ENCODE assay signal across 8 mouse cellular contexts in genomic region chr8:70804481-70805206, GRCm38 (mm10). TPM values are rescaled to one million over a fixed set of nuclear protein-coding genes. Genes with fewer than 3 reads are reported as not detected.
DNase-seq lines count a peak whose midpoint lies in the region; ATAC-seq and TF ChIP-seq lines count a peak whose summit lies in the region.

Gene Mast3 (minus strand): TSS chr8:70805054.

- TF ChIP-seq EP300 in heart, postnatal 0 days (IDR thresholded peaks at IDR 0.05; ENCODE audit: low read depth): no peak

- ATAC-seq in forebrain, embryonic 11.5 days (replicated peaks; ENCODE audit: low FRiP score): peak; percentile 91
- ATAC-seq in heart, postnatal 0 days (ENCODE audit: insufficient read depth, low read depth): peak; percentile 89
- peak; percentile 94 for ATAC-seq in lung, embryonic 14.5 days (ENCODE audit: insufficient read depth)

- under 1% methylated on average over 45 of the region's 45 CpGs for WGBS in forebrain, embryonic 11.5 days
- under 1% methylated on average over 45 of the region's 45 CpGs for WGBS in heart, postnatal 0 days
- under 1% methylated on average over 45 of the region's 45 CpGs for WGBS in lung, embryonic 14.5 days
- 1% methylated on average over 45 of the region's 45 CpGs for WGBS in olfactory bulb, adult 2 months
- WGBS in thymus, adult 2 months: under 1% methylated on average over 45 of the region's 45 CpGs

- peak within 1 kb of the TSS; percentile 46 for H3K4me3 ChIP-seq in forebrain, embryonic 11.5 days (ENCODE audit: low read depth, low read length)
- H3K4me3 ChIP-seq in heart, postnatal 0 days (ENCODE audit: low read depth, low read length): peak within 1 kb of the TSS; percentile 42
- H3K4me3 ChIP-seq in lung, embryonic 14.5 days (ENCODE audit: low read depth, low read length): peak within 1 kb of the TSS; percentile 50
- peak within 1 kb of the TSS; percentile 60 for H3K4me3 ChIP-seq in olfactory bulb, adult 2 months (ENCODE audit: insufficient read depth, low read depth, low read length)
- peak within 1 kb of the TSS; percentile 81 for H3K4me3 ChIP-seq in thymus, adult 2 months (ENCODE audit: control insufficient read depth, insufficient read depth, low read length)

- no peak for TF ChIP-seq CTCF in heart, postnatal 0 days (IDR thresholded peaks at IDR 0.05; ENCODE audit: low read depth)
- TF ChIP-seq CTCF in lung, embryonic 14.5 days (IDR thresholded peaks at IDR 0.05; ENCODE audit: low read depth): no peak
- no peak for TF ChIP-seq CTCF in olfactory bulb, adult 2 months (IDR thresholded peaks at IDR 0.05; ENCODE audit: insufficient read depth, low read depth, low read length)
- TF ChIP-seq CTCF in thymus, adult 2 months (IDR thresholded peaks at IDR 0.05; ENCODE audit: borderline replicate concordance, control insufficient read depth, extremely low read depth, insufficient read depth, low read length, poor library complexity): peak; percentile 38; the same call in 1 of the 2 replicates

- no peaks in the 10 kb centered on the region for H3K36me3 ChIP-seq in forebrain, embryonic 11.5 days (ENCODE audit: control insufficient read depth, insufficient read depth, low read length)
- H3K36me3 ChIP-seq in heart, postnatal 0 days (replicated peaks; ENCODE audit: control insufficient read depth, insufficient read depth, low read length): no peaks in the 10 kb centered on the region
- H3K36me3 ChIP-seq in lung, embryonic 14.5 days (ENCODE audit: insufficient read depth): no peaks in the 10 kb centered on the region
- H3K36me3 ChIP-seq in thymus, adult 2 months (ENCODE audit: control insufficient read depth, insufficient read depth, low read length): no peaks in the 10 kb centered on the region

- TF ChIP-seq POLR2A in olfactory bulb, adult 2 months (IDR thresholded peaks at IDR 0.05; ENCODE audit: insufficient read depth, low read depth, low read length): peak; percentile 50; the same call in 1 of the 2 replicates
- 0 out of 2 replicates have a peak, but pooled peaks have one; percentile 20 for TF ChIP-seq POLR2A in thymus, adult 2 months (IDR thresholded peaks at IDR 0.05; ENCODE audit: control insufficient read depth, extremely low read depth, insufficient read depth, low read length, poor library complexity)

- peaks cover 11% of the 10 kb centered on the region; the same call in 1 of the 2 replicates for H3K4me1 ChIP-seq in forebrain, embryonic 11.5 days (replicated peaks; ENCODE audit: control insufficient read depth, insufficient read depth, low read length)
- peaks cover 10% of the 10 kb centered on the region for H3K4me1 ChIP-seq in heart, postnatal 0 days (ENCODE audit: control insufficient read depth, insufficient read depth)
- peaks cover 5% of the 10 kb centered on the region; the same call in 1 of the 2 replicates for H3K4me1 ChIP-seq in lung, embryonic 14.5 days (ENCODE audit: insufficient read depth)
- H3K4me1 ChIP-seq in olfactory bulb, adult 2 months (ENCODE audit: control insufficient read depth, insufficient read depth, low read length): peaks cover 36% of the 10 kb centered on the region
- H3K4me1 ChIP-seq in thymus, adult 2 months (replicated peaks; ENCODE audit: control insufficient read depth, insufficient read depth, low read length): peaks cover 81% of the 10 kb centered on the region

- H3K9ac ChIP-seq in forebrain, embryonic 11.5 days (ENCODE audit: low read length): peak within 1 kb of the TSS; percentile 48
- no peak within 1 kb of the TSS; the same call in 1 of the 2 replicates for H3K9ac ChIP-seq in heart, postnatal 0 days (replicated peaks; ENCODE audit: low read depth, low read length)
- peak within 1 kb of the TSS; percentile 26 for H3K9ac ChIP-seq in lung, embryonic 14.5 days

- no peaks in the 10 kb centered on the region for H3K9me3 ChIP-seq in forebrain, embryonic 11.5 days (ENCODE audit: control insufficient read depth, low read length)
- no peaks in the 10 kb centered on the region for H3K9me3 ChIP-seq in heart, postnatal 0 days (replicated peaks; ENCODE audit: control insufficient read depth, low read length)
- no peaks in the 10 kb centered on the region for H3K9me3 ChIP-seq in lung, embryonic 14.5 days (ENCODE audit: low read depth, low read length)

- peaks cover 24% of the 10 kb centered on the region for H3K27me3 ChIP-seq in forebrain, embryonic 11.5 days (ENCODE audit: control insufficient read depth, insufficient read depth, low read length)
- H3K27me3 ChIP-seq in heart, postnatal 0 days (ENCODE audit: control insufficient read depth, insufficient read depth, low read length): peaks cover 36% of the 10 kb centered on the region
- H3K27me3 ChIP-seq in lung, embryonic 14.5 days (ENCODE audit: insufficient read depth, low read length): peaks cover 16% of the 10 kb centered on the region
- H3K27me3 ChIP-seq in thymus, adult 2 months (ENCODE audit: control insufficient read depth, insufficient read depth, low read length): no peaks in the 10 kb centered on the region

- H3K27ac ChIP-seq in forebrain, embryonic 11.5 days (ENCODE audit: low read depth, low read length): no peak within 1 kb of the TSS
- H3K27ac ChIP-seq in heart, postnatal 0 days (ENCODE audit: low read depth): no peak within 1 kb of the TSS
- H3K27ac ChIP-seq in lung, embryonic 14.5 days (ENCODE audit: low read depth): no peak within 1 kb of the TSS
- H3K27ac ChIP-seq in olfactory bulb, adult 2 months (ENCODE audit: insufficient read depth, low read depth, low read length): peak within 1 kb of the TSS; percentile 18; the same call in 1 of the 2 replicates
- H3K27ac ChIP-seq in thymus, adult 2 months (ENCODE audit: control insufficient read depth, insufficient read depth, low read length): peak within 1 kb of the TSS; percentile 71

- H3K4me2 ChIP-seq in forebrain, embryonic 11.5 days (ENCODE audit: low read depth, low read length, severe bottlenecking): peak within 1 kb of the TSS; percentile 84
- peak within 1 kb of the TSS; percentile 61 for H3K4me2 ChIP-seq in heart, postnatal 0 days (ENCODE audit: low read depth, low read length)
- peak within 1 kb of the TSS; percentile 94 for H3K4me2 ChIP-seq in lung, embryonic 14.5 days

- peak; percentile 86 for DNase-seq in CD4-positive, CD25-positive, alpha-beta regulatory T cell, adult 2 months (ENCODE audit: low read depth, low spot score)
- DNase-seq in adrenal gland, postnatal 25 days: peak; percentile 93
- DNase-seq in forebrain, embryonic 11.5 days (ENCODE audit: low spot score): peak; percentile 93
- DNase-seq in heart, postnatal 0 days (ENCODE audit: low spot score): peak; percentile 74
- DNase-seq in kidney, postnatal 4 days: peak; percentile 91 to 95
- peak; percentile 93 for DNase-seq in lung, embryonic 14.5 days
- DNase-seq in thymus, adult 2 months: peak; percentile 85

RNA-seq across cellular contexts. Expression of gene Mast3, which starts in this region (rescaled TPM):
- total RNA-seq in adrenal gland, postnatal 25 days (2021): 26.9 and 27.4 TPM in 2 replicates
- 15.9 and 17.4 TPM in 2 replicates for polyA plus RNA-seq in forebrain, embryonic 11.5 days (2014; fragmentation: Nextera tagmentation; extraction: Ambion mirVana)
- 3.0 and 5.6 TPM in 2 replicates for total RNA-seq in heart, postnatal 0 days (2014; rRNA removed; ENCODE audit: low replicate concordance)
- 2.3 and 3.2 TPM in 2 replicates for polyA plus RNA-seq in heart, postnatal 0 days (2015; fragmentation: Nextera tagmentation; extraction: Ambion mirVana)
- 16.1 and 18.0 TPM in 2 replicates for polyA plus RNA-seq in lung, embryonic 14.5 days (2014; fragmentation: Nextera tagmentation; extraction: Ambion mirVana)
- polyA plus RNA-seq in olfactory bulb, adult 2 months (2012; ENCODE audit: insufficient read depth, insufficient read length, low replicate concordance, missing spikeins): 57.2 TPM in 1 of 2 replicates, not detected in the other
- 615 and 696 TPM in 2 replicates for polyA plus RNA-seq in thymus, adult 2 months (2012; rRNA removed)

Comparison
In these comparisons a context has a peak if more than half of its experiments do, and no peak if none do; other contexts are left out.
1. RNA of gene Mast3 (polyA plus RNA-seq): 615 to 696 TPM in thymus, adult 2 months; 57.2 TPM in olfactory bulb, adult 2 months, 16.1 to 18.0 TPM in lung, embryonic 14.5 days, 15.9 to 17.4 TPM in forebrain, embryonic 11.5 days and 2.3 to 3.2 TPM in heart, postnatal 0 days; every median in the first group is over 10 times any median in the second.
2. H3K27ac ChIP-seq: peak in olfactory bulb, adult 2 months (single experiment) and thymus, adult 2 months (single experiment); none in forebrain, embryonic 11.5 days (single experiment), heart, postnatal 0 days (single experiment) and lung, embryonic 14.5 days (single experiment).
3. Peak in every context shown above with its lines, with median percentiles within 50 percentile points of each other: DNase-seq, ATAC-seq, H3K4me2 ChIP-seq and H3K4me3 ChIP-seq.